In the genomic region with DNA sequence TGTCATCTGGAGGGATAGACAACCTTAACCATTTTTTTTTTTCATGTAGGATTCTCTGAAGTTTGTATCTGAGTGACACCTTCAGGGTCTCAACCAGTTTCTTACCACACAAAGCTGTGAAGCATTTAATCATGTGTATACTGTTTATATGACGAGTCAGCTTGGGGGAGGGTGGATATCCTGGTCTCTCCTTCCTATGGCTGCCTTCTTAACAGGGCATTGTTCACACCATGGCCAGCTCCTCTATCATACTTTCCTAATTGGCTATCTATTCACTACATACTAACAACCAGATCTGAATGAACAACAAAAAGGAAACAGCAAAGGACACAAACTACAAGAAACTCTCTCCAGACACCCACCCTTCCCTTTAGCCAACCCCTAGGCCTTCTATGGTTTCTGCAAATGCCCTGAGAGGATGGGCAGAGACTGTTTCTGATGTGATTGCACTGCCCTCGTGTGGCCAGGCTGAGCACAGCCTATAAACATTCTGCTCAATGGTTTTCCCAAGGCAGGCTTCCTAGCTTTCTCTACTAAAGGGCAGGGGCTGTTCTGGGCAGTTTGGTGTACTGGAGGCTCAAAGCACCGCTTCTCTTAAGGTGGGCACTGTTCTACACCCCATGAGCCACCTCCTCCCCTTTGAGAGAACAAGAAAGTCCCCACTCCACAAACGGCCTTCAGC, we compare ENCODE assay signal across 8 mouse cellular contexts. TPM values are rescaled to one million over a fixed set of nuclear protein-coding genes. Genes with fewer than 3 reads are reported as not detected.
DNase-seq lines count a peak whose midpoint lies in the region; ATAC-seq lines count a peak whose summit lies in the region.

No protein-coding gene starts in this region.

- no peak overlapping the region for H3K4me2 ChIP-seq in embryonic facial prominence, embryonic 14.5 days (ENCODE audit: low read depth, low read length)
- no peak overlapping the region for H3K4me2 ChIP-seq in kidney, embryonic 16.5 days (replicated peaks; ENCODE audit: low read depth, low read length)
- H3K4me2 ChIP-seq in limb, embryonic 15.5 days: no peak overlapping the region

- no peak overlapping the region for H3K9ac ChIP-seq in embryonic facial prominence, embryonic 14.5 days (ENCODE audit: low read depth, low read length)
- no peak overlapping the region for H3K9ac ChIP-seq in kidney, embryonic 16.5 days (replicated peaks; ENCODE audit: low read length)
- H3K9ac ChIP-seq in limb, embryonic 15.5 days: no peak overlapping the region

- no peaks in the 10 kb centered on the region for H3K27me3 ChIP-seq in embryonic facial prominence, embryonic 14.5 days (replicated peaks; ENCODE audit: control insufficient read depth, insufficient read depth, low read length)
- no peaks in the 10 kb centered on the region for H3K27me3 ChIP-seq in kidney, embryonic 16.5 days (ENCODE audit: insufficient read depth, low read length)
- H3K27me3 ChIP-seq in limb, embryonic 15.5 days: no peaks in the 10 kb centered on the region

- DNase-seq in A20 (ENCODE audit: low read depth, low spot score): peak; percentile 54
- DNase-seq in adrenal gland, postnatal 25 days: peak; percentile 74
- DNase-seq in embryonic facial prominence, embryonic 14.5 days (ENCODE audit: low spot score): peak; percentile 76
- DNase-seq in heart, adult 9 months (ENCODE audit: low spot score in 2 of 2): peak; percentile 21 to 53
- peak; percentile 2 to 29 for DNase-seq in monocyte, adult 2 months (ENCODE audit: low read depth in 1 of 2, low spot score in 2 of 2)
- peak; percentile 12 to 39 for DNase-seq in spleen, postnatal 14 days (ENCODE audit: low spot score in 2 of 2)

- no peaks in the 10 kb centered on the region for H3K4me1 ChIP-seq in embryonic facial prominence, embryonic 14.5 days (ENCODE audit: control insufficient read depth, insufficient read depth, low read length)
- H3K4me1 ChIP-seq in kidney, embryonic 16.5 days (ENCODE audit: insufficient read depth, low read length): no peaks in the 10 kb centered on the region
- H3K4me1 ChIP-seq in limb, embryonic 15.5 days: no peaks in the 10 kb centered on the region

- H3K27ac ChIP-seq in embryonic facial prominence, embryonic 14.5 days (replicated peaks; ENCODE audit: low read depth, low read length): no peak overlapping the region
- H3K27ac ChIP-seq in kidney, embryonic 16.5 days (ENCODE audit: low read length): no peak overlapping the region
- H3K27ac ChIP-seq in limb, embryonic 15.5 days: peak overlapping the region; percentile 12; the same call in 1 of the 2 replicates

- no peaks in the 10 kb centered on the region for H3K9me3 ChIP-seq in embryonic facial prominence, embryonic 14.5 days (ENCODE audit: control insufficient read depth, low read length)
- no peaks in the 10 kb centered on the region for H3K9me3 ChIP-seq in kidney, embryonic 16.5 days (ENCODE audit: low read length)
- no peaks in the 10 kb centered on the region for H3K9me3 ChIP-seq in limb, embryonic 15.5 days

- H3K36me3 ChIP-seq in embryonic facial prominence, embryonic 14.5 days (ENCODE audit: control insufficient read depth, insufficient read depth, low read length): peaks cover 43% of the 10 kb centered on the region
- peaks cover 26% of the 10 kb centered on the region for H3K36me3 ChIP-seq in kidney, embryonic 16.5 days (ENCODE audit: insufficient read depth, low read length)
- peaks cover 35% of the 10 kb centered on the region for H3K36me3 ChIP-seq in limb, embryonic 15.5 days

- WGBS in embryonic facial prominence, embryonic 14.5 days: 40% methylated on average over 4 of the region's 4 CpGs
- WGBS in kidney, embryonic 16.5 days: 44% methylated on average over 4 of the region's 4 CpGs
- 43% methylated on average over 4 of the region's 4 CpGs for WGBS in limb, embryonic 15.5 days

- no peak overlapping the region for H3K4me3 ChIP-seq in embryonic facial prominence, embryonic 14.5 days (ENCODE audit: low read depth, low read length)
- no peak overlapping the region for H3K4me3 ChIP-seq in kidney, embryonic 16.5 days (ENCODE audit: low read length)
- no peak overlapping the region for H3K4me3 ChIP-seq in limb, embryonic 15.5 days

- ATAC-seq in embryonic facial prominence, embryonic 14.5 days (ENCODE audit: low read depth): peak; percentile 78
- ATAC-seq in kidney, embryonic 16.5 days (ENCODE audit: low FRiP score, low TSS enrichment): peak; percentile 82; the same call in 1 of the 2 replicates
- ATAC-seq in limb, embryonic 15.5 days (ENCODE audit: insufficient number of reproducible peaks, low FRiP score, low TSS enrichment, low read depth): 0 out of 2 replicates have a peak, but pooled peaks have one; percentile 4

RNA-seq across cellular contexts. Expression of a gene that starts 8.9 kb away (rescaled TPM):
- total RNA-seq in adrenal gland, postnatal 25 days (2021): 1.1 and 1.7 TPM in 2 replicates
- polyA plus RNA-seq in embryonic facial prominence, embryonic 14.5 days (2014; fragmentation: Nextera tagmentation; extraction: Ambion mirVana): 1.3 and 1.9 TPM in 2 replicates
- polyA plus RNA-seq in kidney, embryonic 16.5 days (2015; fragmentation: Nextera tagmentation; extraction: Ambion mirVana): 0.46 and 0.55 TPM in 2 replicates
- polyA plus RNA-seq in limb, embryonic 15.5 days (2015; fragmentation: Nextera tagmentation; extraction: Ambion mirVana): 3.9 and 4.0 TPM in 2 replicates

RNA-seq across cellular contexts. Expression of a gene that starts 16.3 kb away (rescaled TPM):
- total RNA-seq in adrenal gland, postnatal 25 days (2021): 147 and 161 TPM in 2 replicates
- polyA plus RNA-seq in embryonic facial prominence, embryonic 14.5 days (2014; fragmentation: Nextera tagmentation; extraction: Ambion mirVana): 150 TPM in 2 replicates
- 166 and 172 TPM in 2 replicates for polyA plus RNA-seq in kidney, embryonic 16.5 days (2015; fragmentation: Nextera tagmentation; extraction: Ambion mirVana)
- polyA plus RNA-seq in limb, embryonic 15.5 days (2015; fragmentation: Nextera tagmentation; extraction: Ambion mirVana): 157 and 158 TPM in 2 replicates

RNA-seq across cellular contexts. Expression of a gene that starts 49.0 kb away (rescaled TPM):
- total RNA-seq in adrenal gland, postnatal 25 days (2021): 591 and 621 TPM in 2 replicates
- polyA plus RNA-seq in embryonic facial prominence, embryonic 14.5 days (2014; fragmentation: Nextera tagmentation; extraction: Ambion mirVana): 207 TPM in 2 replicates
- 383 and 417 TPM in 2 replicates for polyA plus RNA-seq in kidney, embryonic 16.5 days (2015; fragmentation: Nextera tagmentation; extraction: Ambion mirVana)
- 217 and 241 TPM in 2 replicates for polyA plus RNA-seq in limb, embryonic 15.5 days (2015; fragmentation: Nextera tagmentation; extraction: Ambion mirVana)

RNA-seq across cellular contexts. Expression of a gene that starts 49.0 kb away (rescaled TPM):
- total RNA-seq in adrenal gland, postnatal 25 days (2021): 52.4 and 57.8 TPM in 2 replicates
- 51.0 and 51.7 TPM in 2 replicates for polyA plus RNA-seq in embryonic facial prominence, embryonic 14.5 days (2014; fragmentation: Nextera tagmentation; extraction: Ambion mirVana)
- polyA plus RNA-seq in kidney, embryonic 16.5 days (2015; fragmentation: Nextera tagmentation; extraction: Ambion mirVana): 45.2 and 58.1 TPM in 2 replicates
- 63.9 and 67.0 TPM in 2 replicates for polyA plus RNA-seq in limb, embryonic 15.5 days (2015; fragmentation: Nextera tagmentation; extraction: Ambion mirVana)

Comparison
In these comparisons a context has a peak if more than half of its experiments do, and no peak if none do; other contexts are left out.
1. DNase-seq: peak in every context shown above with its lines; median percentile 76 in embryonic facial prominence, embryonic 14.5 days; 74 in adrenal gland, postnatal 25 days; 54 in A20; 37 in heart, adult 9 months; 26 in spleen, postnatal 14 days; 16 in monocyte, adult 2 months.
2. ATAC-seq: peak in every context shown above with its lines; median percentile 82 in kidney, embryonic 16.5 days; 78 in embryonic facial prominence, embryonic 14.5 days; 4 in limb, embryonic 15.5 days.